Mouse (Mus musculus) MEL (cell line): ENCODE data around the gene Ube2e3.

Experiments
- CTCF ChIP-seq, 3 experiments: IDR thresholded peaks in 2 of 3; conservative IDR thresholded peaks in 1 of 3; 2 replicates each; pipeline ENCODE4 v1.5.1; 2011 to 2012; ENCODE audit warnings: low read length in 3 of 3, low read depth in 2 of 3, mild to moderate bottlenecking in 2 of 3, improper control_type of control experiment in 1 of 3, inconsistent platforms in 1 of 3, mixed read lengths in 1 of 3, moderate library complexity in 1 of 3; ENCODE audit not compliant: control insufficient read depth in 1 of 3, insufficient read depth in 1 of 3, poor library complexity in 1 of 3, severe bottlenecking in 1 of 3
- RAD21 ChIP-seq: IDR thresholded peaks from 2 replicates; pipeline ENCODE4 v1.6.1; 2011; ENCODE audit warnings: mild to moderate bottlenecking, low read depth, low read length, improper control_type of control experiment

DNA sequence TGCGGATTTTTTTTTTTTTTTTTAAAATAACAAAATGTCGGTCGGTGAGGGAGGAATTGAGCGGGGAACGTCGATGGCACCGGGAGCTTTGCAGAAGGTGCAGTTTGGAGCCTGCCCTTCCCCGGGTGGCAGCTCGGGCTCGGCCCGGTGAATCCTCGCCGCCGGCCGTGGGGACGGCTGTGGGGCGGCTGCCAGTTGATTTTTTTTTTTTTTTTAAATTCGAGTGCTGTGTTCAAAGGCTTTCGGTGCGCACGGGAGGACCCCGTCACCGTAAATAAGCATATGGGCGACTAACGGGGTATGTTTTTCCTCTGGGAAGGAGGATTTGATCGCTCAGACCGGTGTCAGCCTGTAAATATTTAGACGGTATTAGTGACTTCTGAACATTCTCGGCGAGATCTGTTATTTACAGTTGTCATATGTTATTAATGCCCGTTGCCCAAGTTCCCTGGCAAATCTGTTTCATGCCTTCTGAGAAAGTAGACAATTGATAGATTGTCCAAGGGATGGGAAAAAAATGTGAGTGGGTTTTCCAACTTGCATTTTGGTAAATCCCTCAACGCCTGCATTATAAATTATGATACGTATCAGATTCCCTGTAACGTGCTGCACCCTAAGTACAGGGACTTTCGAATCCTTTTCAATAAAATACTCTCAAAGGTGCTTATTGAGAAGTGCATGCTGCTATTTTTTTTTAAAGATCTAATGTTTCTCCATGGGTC is 2.0 kb downstream of the Ube2e3 start:
- TF ChIP-seq CTCF (IDR thresholded peaks at IDR 0.05 in 2 of 3, conservative IDR thresholded peaks at IDR 0.05 in 1 of 3; ENCODE audit: control insufficient read depth in 1 of 3, insufficient read depth in 1 of 3, low read depth in 2 of 3, low read length in 3 of 3, poor library complexity in 1 of 3, severe bottlenecking in 1 of 3) (no peak), RAD21 (no peak)
